Mouse (Mus musculus) kidney, postnatal 36 days (tissue): ENCODE results near the gene Clasp1.

ENCODE experiments used
- DNase-seq, 2 experiments: peaks; one replicate each; pipeline ENCODE4 v3.0.0; 2021 to 2022; ENCODE audit warnings: mixed read lengths in 2 of 2

The Clasp1 gene

DNA sequence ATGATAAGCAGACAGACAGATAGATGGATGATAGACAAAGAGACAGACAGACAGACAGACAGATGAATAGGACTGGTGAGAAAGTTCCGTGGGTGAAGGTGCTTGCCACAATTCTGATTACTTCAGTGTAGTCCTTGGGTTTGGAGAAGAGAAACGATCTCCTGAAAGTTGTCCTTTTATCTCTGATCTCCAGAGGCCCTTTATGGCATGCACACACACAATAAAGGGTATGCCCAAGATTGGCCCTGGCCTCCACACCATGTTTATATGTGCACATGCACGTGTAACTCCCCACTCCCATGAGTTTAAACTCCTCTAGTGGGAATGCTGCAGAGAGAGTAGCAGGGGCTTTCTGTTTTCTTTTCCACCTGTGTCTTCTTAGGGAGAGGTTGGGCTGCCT lies 14.6 kb downstream of the Clasp1 start:
- no peak for DNase-seq

DNA sequence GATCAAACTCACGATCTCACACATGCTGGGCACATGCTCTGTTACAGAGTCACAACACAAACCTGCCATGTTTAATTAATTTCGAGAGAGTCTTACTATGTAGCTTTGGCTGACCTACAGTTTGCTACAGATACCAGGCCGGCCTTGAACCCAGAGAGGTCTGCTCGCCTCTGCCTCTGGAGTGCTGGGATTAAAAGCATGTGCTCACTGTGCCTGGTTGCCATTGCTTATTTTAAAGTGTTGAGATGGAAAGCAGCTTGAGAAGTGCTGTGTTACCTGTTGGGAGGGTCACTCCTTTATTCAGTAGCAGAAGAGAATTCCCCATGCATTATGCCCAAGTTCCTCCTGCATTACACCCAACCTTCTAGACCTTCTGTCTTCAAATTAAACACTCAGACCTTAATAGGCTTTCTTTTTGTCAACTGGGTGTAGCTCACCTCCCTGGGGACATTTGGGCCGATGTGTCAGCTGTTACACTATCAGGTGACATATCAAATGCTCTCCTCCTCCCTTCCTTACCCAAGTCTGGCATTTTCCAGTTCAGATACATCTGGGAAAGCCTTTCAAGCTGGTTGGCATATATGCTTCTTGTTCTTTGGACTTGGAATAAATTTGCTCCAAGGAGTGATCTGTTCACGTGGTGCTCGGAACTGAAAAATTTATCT lies 18.9 kb downstream of the Clasp1 start:
- DNase-seq = no peak

DNA sequence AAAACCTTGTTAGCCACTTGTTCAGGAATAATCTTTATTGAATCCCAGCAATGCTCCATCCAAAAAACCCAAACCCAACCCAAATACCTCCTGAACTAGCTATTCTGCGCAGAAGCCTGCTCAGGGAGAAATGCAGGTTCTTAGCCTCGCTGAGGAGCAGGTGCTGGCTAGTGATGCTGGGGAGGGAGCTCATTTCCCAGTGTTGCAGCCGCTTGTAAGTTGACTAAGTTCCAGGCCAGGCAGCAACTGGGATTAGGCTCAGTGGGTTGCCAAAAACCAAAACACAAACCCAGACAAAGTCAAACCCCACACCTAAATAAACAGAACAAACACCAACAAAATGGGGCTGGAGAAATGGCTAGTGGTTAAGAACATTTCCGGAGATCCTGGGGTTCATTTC lies 20.4 kb downstream of the Clasp1 start:
- no peak for DNase-seq

- DNase-seq = no peak
Measured at GRCm38 (mm10) chr1:118410824-118411223, 22.0 kb downstream of the Clasp1 start.

DNA sequence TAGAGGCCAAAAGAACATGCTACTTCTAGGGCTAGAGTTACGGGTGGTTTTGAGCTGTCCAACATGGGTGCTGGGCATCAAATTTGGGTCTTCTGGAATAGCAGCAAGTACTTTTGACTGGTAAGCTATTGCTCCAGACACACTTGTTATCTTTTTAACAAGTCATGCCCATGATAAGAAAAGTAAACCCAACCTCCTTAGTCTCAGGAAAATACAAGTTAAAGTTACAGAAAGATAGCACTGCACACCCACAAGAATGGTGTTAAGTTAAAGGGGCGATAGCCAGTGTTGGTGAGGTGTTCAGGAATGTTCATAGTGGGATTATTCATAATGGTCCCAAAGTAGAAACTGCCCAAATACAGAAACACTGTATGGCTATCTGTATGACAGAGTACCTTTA lies 24.3 kb downstream of the Clasp1 start:
- DNase-seq = no peak

GRCm38 (mm10) chr1:118417047-118417730 lies 28.3 kb downstream of the Clasp1 start:
- no peak for DNase-seq

GRCm38 (mm10) chr1:118419399-118419798 lies 30.5 kb downstream of the Clasp1 start:
- no peak for DNase-seq

GRCm38 (mm10) chr1:118421149-118421548 lies 32.3 kb downstream of the Clasp1 start:
- no peak for DNase-seq

DNA sequence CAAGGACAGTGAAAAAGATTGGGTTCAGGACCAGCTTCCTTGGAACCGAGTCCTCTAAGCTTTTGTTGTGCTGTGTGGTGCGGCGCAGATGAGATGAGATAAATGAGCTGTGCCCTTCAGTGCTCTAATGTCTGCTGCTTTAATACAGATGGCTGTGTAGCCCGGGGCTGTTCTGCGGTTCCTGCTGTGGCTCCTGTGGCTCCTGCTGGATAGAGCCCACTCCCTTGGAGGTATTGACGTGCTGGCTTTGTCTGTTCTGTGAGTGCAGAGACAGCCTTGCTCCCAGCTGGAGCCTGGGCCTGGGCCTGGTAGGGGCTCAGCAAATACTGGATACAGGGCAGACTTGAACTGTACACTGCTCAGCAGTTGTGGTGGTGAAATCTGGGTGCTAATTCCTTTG lies 34.0 kb downstream of the Clasp1 start:
- DNase-seq = no peak

DNA sequence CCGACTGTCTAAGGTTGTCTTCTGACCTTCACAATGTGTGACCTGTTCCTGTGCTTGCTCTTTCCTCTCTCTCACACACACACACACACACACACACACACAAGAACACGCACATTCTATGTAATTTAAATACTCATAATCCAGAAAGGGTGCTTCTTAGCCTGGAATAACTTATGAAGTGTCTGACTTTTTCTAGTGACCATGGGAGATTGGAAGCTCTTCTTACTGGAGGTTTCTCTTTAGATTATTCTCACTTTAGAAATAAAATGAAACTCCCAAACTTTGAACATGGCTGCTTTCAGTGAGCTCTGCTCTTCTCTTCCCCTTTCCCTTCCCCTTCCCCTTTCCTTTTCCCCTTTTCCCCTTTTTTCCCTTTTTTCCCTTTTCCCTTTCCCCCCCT lies 37.1 kb downstream of the Clasp1 start:
- no peak for DNase-seq

- no peak for DNase-seq
Measured at GRCm38 (mm10) chr1:118428354-118429084, 39.7 kb downstream of the Clasp1 start.

GRCm38 (mm10) chr1:118431548-118431947 lies 42.7 kb downstream of the Clasp1 start:
- DNase-seq = no peak

DNA sequence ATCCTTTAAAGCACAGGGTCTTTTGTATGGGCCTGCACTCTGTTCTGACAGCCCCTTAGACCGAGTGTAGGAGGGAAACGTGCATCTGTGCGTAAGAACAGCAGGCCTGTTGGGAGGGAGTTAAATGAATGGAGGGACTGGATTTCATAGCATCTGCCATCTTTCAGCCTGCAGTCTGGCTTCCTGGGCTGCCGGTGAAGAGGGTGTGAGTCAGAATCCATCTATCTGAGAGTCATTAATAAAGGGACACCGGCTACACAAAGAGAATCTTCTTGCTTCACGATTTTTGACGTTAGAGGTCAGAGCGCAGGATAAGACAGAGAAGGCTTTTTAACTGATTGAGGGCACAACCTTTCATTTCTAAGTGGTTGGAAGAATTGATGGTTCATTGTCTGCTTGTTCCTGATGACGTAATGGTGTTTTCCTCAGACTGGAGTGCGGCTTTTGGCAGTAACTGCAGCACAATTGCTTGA lies 46.2 kb downstream of the Clasp1 start:
- DNase-seq = peak in 1 of 2 experiments; percentile 51

DNA sequence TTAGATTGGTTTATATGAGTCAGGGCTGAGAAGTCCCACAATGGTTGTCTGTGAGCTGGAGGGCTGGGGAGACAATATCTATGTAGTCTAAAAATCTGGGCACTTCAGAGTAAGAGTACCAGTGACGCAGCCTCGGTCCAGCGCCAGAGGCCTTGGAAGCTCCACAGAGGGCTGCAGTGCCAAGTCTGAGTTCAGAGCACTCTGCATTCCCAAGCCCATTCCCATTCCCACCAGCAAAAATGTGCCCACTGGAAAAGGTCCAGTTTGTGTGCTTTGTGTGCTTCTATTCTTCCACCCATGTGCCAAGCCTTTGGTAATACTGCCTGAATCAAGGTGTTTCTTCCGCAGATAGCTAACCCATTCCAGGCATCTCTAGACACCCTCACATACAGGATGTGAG lies 49.0 kb downstream of the Clasp1 start:
- no peak for DNase-seq

DNA sequence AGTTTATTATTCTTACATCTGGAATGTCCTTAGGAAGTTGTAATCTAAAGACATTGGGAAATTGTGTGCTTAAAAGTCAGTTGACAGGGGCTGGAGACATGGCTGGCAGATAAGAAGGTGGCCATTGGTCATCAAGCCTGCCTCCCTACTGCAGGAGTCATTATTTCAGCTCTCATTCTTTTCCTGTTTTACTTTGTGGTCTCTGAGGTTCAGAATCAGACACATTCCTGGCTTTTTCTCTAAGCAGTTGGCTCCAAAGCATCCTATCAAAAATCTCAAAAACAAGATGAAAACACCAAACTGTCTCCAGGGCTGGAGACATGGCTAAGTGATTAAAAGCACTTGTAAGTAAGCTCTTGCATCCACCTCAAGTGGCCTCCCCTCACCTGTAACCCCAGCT lies 49.5 kb downstream of the Clasp1 start:
- no peak for DNase-seq

- no peak for DNase-seq
Measured at GRCm38 (mm10) chr1:118440547-118440946, 51.7 kb downstream of the Clasp1 start.

- DNase-seq = no peak
Measured at GRCm38 (mm10) chr1:118444420-118444819, 55.6 kb downstream of the Clasp1 start.

DNA sequence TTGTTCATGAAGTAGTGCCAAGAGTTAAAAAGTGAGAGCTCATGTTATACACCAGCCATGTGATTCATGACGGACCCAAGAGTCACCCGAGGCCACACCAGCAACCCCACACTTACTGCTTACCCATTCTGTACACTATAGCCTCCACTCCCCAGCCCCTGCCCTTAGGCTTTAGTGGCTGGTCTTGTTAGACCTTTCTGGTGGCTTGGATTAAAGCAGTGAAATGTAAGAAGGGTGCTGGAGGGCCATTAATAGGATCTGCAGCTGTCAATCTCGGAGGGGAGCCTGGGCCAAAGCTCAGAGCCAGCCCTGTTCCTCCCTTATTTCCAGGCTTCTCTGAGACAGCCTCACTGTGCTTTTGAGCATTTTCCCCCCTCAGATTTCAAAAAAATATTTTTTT lies 56.1 kb downstream of the Clasp1 start:
- DNase-seq = no peak

DNA sequence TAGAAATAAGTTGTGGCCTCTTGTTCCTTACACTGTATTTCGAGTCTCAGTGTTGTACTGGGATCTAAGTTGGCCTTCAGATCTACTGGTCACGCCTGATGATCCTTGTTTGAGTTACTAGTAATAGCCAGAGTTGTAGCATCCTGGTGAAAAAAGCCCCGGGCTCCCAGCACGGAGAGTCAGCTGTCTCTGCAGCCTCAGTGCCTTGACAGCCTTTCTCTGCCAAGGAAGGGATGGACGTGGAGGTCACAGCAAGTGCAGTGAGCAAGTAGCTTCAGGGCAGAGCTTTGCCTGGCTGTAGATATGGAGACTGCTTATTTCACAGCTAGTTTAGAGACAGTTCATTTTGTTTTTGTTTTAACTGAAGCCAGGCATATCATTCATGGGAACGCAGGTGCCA lies 56.6 kb downstream of the Clasp1 start:
- no peak for DNase-seq

GRCm38 (mm10) chr1:118446006-118446405 lies 57.1 kb downstream of the Clasp1 start:
- no peak for DNase-seq

- no peak for DNase-seq
Measured at GRCm38 (mm10) chr1:118447131-118447530, 58.3 kb downstream of the Clasp1 start.

DNA sequence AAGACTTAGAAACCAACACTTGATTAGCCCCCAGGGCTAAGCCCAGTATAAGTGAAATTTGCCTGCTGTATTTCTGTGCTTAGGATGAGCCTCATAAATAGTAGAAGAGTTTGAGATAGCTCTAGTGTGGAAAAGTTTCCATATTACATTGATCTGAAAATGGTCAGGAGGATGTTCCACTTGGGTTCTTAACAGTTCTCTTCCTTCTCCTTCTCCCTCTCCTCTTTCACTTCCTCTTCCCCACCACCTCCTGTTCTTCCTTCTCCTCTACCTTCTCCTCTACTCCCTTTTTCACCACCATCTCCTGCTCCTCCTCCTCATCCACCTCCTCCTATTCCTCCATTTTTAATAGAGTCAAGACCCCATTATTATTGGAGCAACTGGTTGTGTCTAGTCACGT lies 59.4 kb downstream of the Clasp1 start:
- DNase-seq = no peak

DNA sequence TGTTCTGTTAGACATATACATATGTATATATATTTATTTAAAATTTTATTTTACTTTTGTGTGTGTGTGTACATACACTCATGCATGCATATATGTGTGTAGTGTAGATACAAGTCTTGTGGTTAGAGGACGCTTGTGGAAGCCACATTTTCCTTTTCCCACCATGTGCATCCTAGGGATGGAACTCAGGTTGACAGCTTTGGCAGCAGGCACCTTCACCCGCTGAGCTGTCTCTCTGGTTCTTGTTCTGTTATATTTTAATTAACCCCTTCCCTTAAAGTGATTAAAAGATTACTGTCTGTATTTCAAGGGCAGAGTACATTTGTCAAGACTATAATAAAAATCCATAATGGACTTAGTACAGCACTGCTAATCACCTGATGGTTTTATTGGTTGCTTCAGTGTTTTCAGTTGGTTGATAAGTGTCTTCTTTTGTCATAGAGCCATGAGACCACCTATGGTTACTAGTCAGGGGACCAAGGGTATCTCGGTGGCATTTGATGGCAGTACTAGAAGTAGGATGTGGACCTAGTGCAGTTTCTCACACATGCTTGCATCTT lies 62.1 kb downstream of the Clasp1 start:
- DNase-seq = no peak

DNA sequence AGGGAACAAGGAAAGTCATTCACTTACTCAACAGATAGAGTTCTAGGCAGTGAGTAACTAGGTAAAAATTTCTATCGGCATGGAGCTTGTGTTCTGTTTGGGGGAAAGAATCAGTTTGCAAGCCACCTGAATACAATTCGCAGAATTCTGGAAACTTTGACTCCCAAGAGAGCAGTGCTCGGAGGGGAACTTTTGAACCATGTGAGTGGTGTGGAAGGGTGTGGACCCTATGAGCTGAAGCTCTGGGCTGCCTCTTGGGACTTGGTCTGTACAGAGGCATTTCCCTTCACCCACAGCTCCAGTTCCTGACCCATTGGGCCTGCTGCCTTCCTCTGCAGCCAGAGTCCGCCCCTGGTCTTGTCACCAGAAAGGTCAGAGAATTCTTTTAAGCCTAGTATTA lies 64.7 kb downstream of the Clasp1 start:
- DNase-seq = peak; percentile 36 to 54
